Mouse (Mus musculus): ENCODE data around the gene Fam78b. TPM values are rescaled to one million over a fixed set of nuclear protein-coding genes. Genes with fewer than 3 reads are reported as not detected.

Fam78b gene
- polyA plus RNA-seq, 1 experiment from 2014 or later, result 0.79 TPM

- Histone ChIP-seq H3K9me3 (replicated peaks) (no peaks in the 10 kb centered on the region), H3K36me3 (no peaks in the 10 kb centered on the region), H3K27me3 (peaks cover 14% of the 10 kb centered on the region), H3K9ac (no peak overlapping the region), H3K4me3 (replicated peaks) (no peak overlapping the region), H3K4me2 (no peak overlapping the region), H3K27ac (no peak overlapping the region), H3K4me1 (peaks cover 22% of the 10 kb centered on the region)
- no peak for ATAC-seq (replicated peaks; ENCODE audit: low FRiP score)
- WGBS, result 68% methylated on average over 6 of the region's 6 CpGs
Observed at GRCm38 (mm10) chr1:167007341-167007740, 6.1 kb downstream of the Fam78b start.

- Histone ChIP-seq H3K9me3 (replicated peaks) (no peaks in the 10 kb centered on the region), H3K36me3 (no peaks in the 10 kb centered on the region), H3K4me1 (peaks cover 25% of the 10 kb centered on the region), H3K27me3 (no peaks in the 10 kb centered on the region), H3K4me2 (no peak overlapping the region), H3K27ac (no peak overlapping the region), H3K9ac (no peak overlapping the region), H3K4me3 (replicated peaks) (no peak overlapping the region)
- WGBS, result 91% methylated on average over 9 of the region's 9 CpGs
- no peak for ATAC-seq (replicated peaks; ENCODE audit: low FRiP score)
Observed at GRCm38 (mm10) chr1:167010190-167010589, 9.0 kb downstream of the Fam78b start.

GRCm38 (mm10) chr1:167011301-167011700 is 10.1 kb downstream of the Fam78b start:
- no peak overlapping the region for H3K27ac ChIP-seq
- no peaks in the 10 kb centered on the region for H3K27me3 ChIP-seq
- H3K9me3 ChIP-seq (replicated peaks), result no peaks in the 10 kb centered on the region
- no peak overlapping the region for H3K9ac ChIP-seq
- H3K4me3 ChIP-seq (replicated peaks), result no peak overlapping the region
- no peak overlapping the region for H3K4me2 ChIP-seq
- no peak for ATAC-seq (replicated peaks; ENCODE audit: low FRiP score)
- peaks cover 25% of the 10 kb centered on the region for H3K4me1 ChIP-seq
- WGBS, result 23% methylated on average over 6 of the region's 6 CpGs
- no peaks in the 10 kb centered on the region for H3K36me3 ChIP-seq

- H3K27me3 ChIP-seq, result no peaks in the 10 kb centered on the region
- 90% methylated on average over 8 of the region's 8 CpGs for WGBS
- no peak overlapping the region for H3K27ac ChIP-seq
- H3K4me2 ChIP-seq, result no peak overlapping the region
- no peaks in the 10 kb centered on the region for H3K36me3 ChIP-seq
- no peak for ATAC-seq (replicated peaks; ENCODE audit: low FRiP score)
- no peak overlapping the region for H3K4me3 ChIP-seq (replicated peaks)
- H3K9ac ChIP-seq, result no peak overlapping the region
- peaks cover 28% of the 10 kb centered on the region for H3K4me1 ChIP-seq
- H3K9me3 ChIP-seq (replicated peaks), result no peaks in the 10 kb centered on the region
Observed at GRCm38 (mm10) chr1:167012616-167013015, 11.4 kb downstream of the Fam78b start.

GRCm38 (mm10) chr1:167013234-167013864 is 12.1 kb downstream of the Fam78b start:
- no peaks in the 10 kb centered on the region for H3K27me3 ChIP-seq
- no peak overlapping the region for H3K4me2 ChIP-seq
- H3K9me3 ChIP-seq (replicated peaks), result no peaks in the 10 kb centered on the region
- H3K4me3 ChIP-seq (replicated peaks), result no peak overlapping the region
- peaks cover 28% of the 10 kb centered on the region for H3K4me1 ChIP-seq
- no peak overlapping the region for H3K9ac ChIP-seq
- ATAC-seq (replicated peaks; ENCODE audit: low FRiP score), result peak; percentile 73
- H3K36me3 ChIP-seq, result no peaks in the 10 kb centered on the region
- 25% methylated on average over 7 of the region's 7 CpGs for WGBS
- H3K27ac ChIP-seq, result no peak overlapping the region

- H3K27me3 ChIP-seq, result no peaks in the 10 kb centered on the region
- peaks cover 15% of the 10 kb centered on the region for H3K4me1 ChIP-seq
- ATAC-seq (replicated peaks; ENCODE audit: low FRiP score), result no peak
- 65% methylated on average over 3 of the region's 3 CpGs for WGBS
- no peak overlapping the region for H3K9ac ChIP-seq
- no peak overlapping the region for H3K4me3 ChIP-seq (replicated peaks)
- H3K9me3 ChIP-seq (replicated peaks), result no peaks in the 10 kb centered on the region
- H3K27ac ChIP-seq, result no peak overlapping the region
- no peak overlapping the region for H3K4me2 ChIP-seq
- no peaks in the 10 kb centered on the region for H3K36me3 ChIP-seq
Observed at GRCm38 (mm10) chr1:167016269-167016668, 15.1 kb downstream of the Fam78b start.

- WGBS, result 24% methylated on average over 9 of the region's 9 CpGs
- Histone ChIP-seq H3K4me3 (replicated peaks) (no peak overlapping the region), H3K4me1 (peaks cover 32% of the 10 kb centered on the region), H3K9ac (no peak overlapping the region), H3K27ac (no peak overlapping the region), H3K9me3 (replicated peaks) (no peaks in the 10 kb centered on the region), H3K4me2 (no peak overlapping the region), H3K27me3 (no peaks in the 10 kb centered on the region), H3K36me3 (no peaks in the 10 kb centered on the region)
- peak; percentile 74 for ATAC-seq (replicated peaks; ENCODE audit: low FRiP score)
Observed at GRCm38 (mm10) chr1:167022001-167022424, 20.8 kb downstream of the Fam78b start.

GRCm38 (mm10) chr1:167022541-167023121 is 21.4 kb downstream of the Fam78b start:
- H3K9me3 ChIP-seq (replicated peaks), result peaks cover 5% of the 10 kb centered on the region; the same call in 1 of the 2 replicates
- H3K27me3 ChIP-seq, result no peaks in the 10 kb centered on the region
- no peak overlapping the region for H3K4me2 ChIP-seq
- no peak overlapping the region for H3K4me3 ChIP-seq (replicated peaks)
- H3K4me1 ChIP-seq, result peaks cover 32% of the 10 kb centered on the region
- WGBS, result 30% methylated on average over 8 of the region's 8 CpGs
- ATAC-seq (replicated peaks; ENCODE audit: low FRiP score), result no peak
- H3K9ac ChIP-seq, result no peak overlapping the region
- H3K27ac ChIP-seq, result no peak overlapping the region
- no peaks in the 10 kb centered on the region for H3K36me3 ChIP-seq

GRCm38 (mm10) chr1:167023794-167024193 is 22.6 kb downstream of the Fam78b start:
- Histone ChIP-seq H3K27me3 (no peaks in the 10 kb centered on the region), H3K4me1 (peaks cover 32% of the 10 kb centered on the region), H3K27ac (no peak overlapping the region), H3K4me3 (replicated peaks) (no peak overlapping the region), H3K36me3 (no peaks in the 10 kb centered on the region), H3K9ac (no peak overlapping the region), H3K4me2 (no peak overlapping the region), H3K9me3 (replicated peaks) (peaks cover 12% of the 10 kb centered on the region; the same call in 1 of the 2 replicates)
- ATAC-seq (replicated peaks; ENCODE audit: low FRiP score), result no peak
- WGBS, result 59% methylated on average over 11 of the region's 11 CpGs

GRCm38 (mm10) chr1:167024961-167025360 is 23.7 kb downstream of the Fam78b start:
- Histone ChIP-seq H3K9me3 (replicated peaks) (peaks cover 12% of the 10 kb centered on the region; the same call in 1 of the 2 replicates), H3K4me3 (replicated peaks) (no peak overlapping the region), H3K4me2 (no peak overlapping the region), H3K4me1 (peaks cover 32% of the 10 kb centered on the region), H3K27me3 (no peaks in the 10 kb centered on the region), H3K36me3 (no peaks in the 10 kb centered on the region), H3K9ac (no peak overlapping the region), H3K27ac (0 out of 2 replicates have a peak overlapping the region, but pooled peaks have one; percentile 10)
- ATAC-seq (replicated peaks; ENCODE audit: low FRiP score), result peak; percentile 55
- 18% methylated on average over 4 of the region's 4 CpGs for WGBS

GRCm38 (mm10) chr1:167032046-167032648 is 30.9 kb downstream of the Fam78b start:
- H3K4me1 ChIP-seq, result no peaks in the 10 kb centered on the region

GRCm38 (mm10) chr1:167034435-167034834 is 33.2 kb downstream of the Fam78b start:
- WGBS, result 88% methylated on average over 1 of the region's 1 CpGs
- Histone ChIP-seq H3K9me3 (replicated peaks) (no peaks in the 10 kb centered on the region), H3K9ac (no peak overlapping the region), H3K27ac (no peak overlapping the region), H3K36me3 (no peaks in the 10 kb centered on the region), H3K27me3 (no peaks in the 10 kb centered on the region), H3K4me3 (replicated peaks) (no peak overlapping the region), H3K4me1 (peaks cover 11% of the 10 kb centered on the region), H3K4me2 (no peak overlapping the region)
- ATAC-seq (replicated peaks; ENCODE audit: low FRiP score), result no peak

More at GRCm38 (mm10) chr1:167032046-167032648, 30.9 kb downstream of the Fam78b start:
- Histone ChIP-seq H3K27ac (no peak overlapping the region), H3K4me2 (no peak overlapping the region), H3K4me3 (replicated peaks) (no peak overlapping the region), H3K9ac (no peak overlapping the region), H3K9me3 (replicated peaks) (peaks cover 11% of the 10 kb centered on the region; the same call in 1 of the 2 replicates), H3K36me3 (no peaks in the 10 kb centered on the region), H3K27me3 (no peaks in the 10 kb centered on the region)
- ATAC-seq (replicated peaks; ENCODE audit: low FRiP score), result no peak
- 67% methylated on average over 13 of the region's 13 CpGs for WGBS

All from kidney, embryonic 15.5 days (tissue).